Mouse (Mus musculus): ENCODE results near the gene Fam57a.
A peak's percentile ranks its signal among the peaks of the same experiment; 100 is the strongest.

The Fam57a gene

DNA sequence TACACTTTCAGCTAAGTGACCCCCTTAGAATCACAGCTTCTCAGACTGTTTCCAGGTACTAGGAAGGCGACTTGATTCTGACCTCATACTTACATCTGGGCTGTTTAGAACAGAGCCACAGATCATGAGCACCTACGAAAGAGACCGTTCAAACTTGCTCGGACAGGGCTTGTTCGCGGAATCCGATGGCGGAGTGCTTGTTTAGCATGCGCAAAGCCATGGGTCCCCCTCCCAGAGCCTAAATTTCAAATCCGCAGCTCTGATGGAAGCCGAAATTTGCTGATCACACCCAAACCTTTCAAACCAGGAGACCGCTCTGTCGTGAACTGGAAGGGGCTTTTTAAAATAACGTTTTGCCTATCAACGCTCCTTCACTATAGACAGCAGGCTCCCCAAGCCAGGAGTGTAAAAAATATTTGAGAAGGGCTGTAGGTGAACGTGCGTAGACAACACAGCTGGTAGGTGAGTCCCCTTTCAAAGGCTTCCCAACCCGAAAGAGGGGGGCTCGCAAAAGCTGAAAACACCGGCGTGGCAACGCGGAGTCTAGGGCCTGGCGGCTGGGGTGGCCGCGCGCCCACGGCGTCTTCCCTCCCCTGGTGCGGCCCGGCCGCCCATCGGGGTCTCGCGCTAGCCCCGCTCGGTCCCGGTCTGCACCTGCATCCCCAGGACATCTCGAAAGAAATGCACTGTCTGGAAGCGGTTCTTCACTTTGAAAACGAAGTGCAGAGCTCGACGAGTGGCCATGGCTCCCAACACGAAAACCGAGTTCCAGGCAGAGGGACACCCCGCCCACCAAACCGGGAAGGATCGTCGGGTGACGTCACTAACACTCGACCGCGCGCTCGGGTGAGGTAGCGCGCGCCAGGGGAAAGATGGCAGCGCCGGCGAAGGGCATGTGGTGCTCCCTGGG lies 63.7 kb downstream of the Fam57a start, which contains the start of the genes Mrm3 and Glod4:
Gene Mrm3, plus strand, starts transcription at position 815 of the 910 bp plus-strand sequence.
Gene Glod4, minus strand, starts transcription at position 825 of the 910 bp plus-strand sequence.
- peak; percentile 90 for DNase-seq (ENCODE audit: extremely low read depth, insufficient read length, low spot score)

DNA sequence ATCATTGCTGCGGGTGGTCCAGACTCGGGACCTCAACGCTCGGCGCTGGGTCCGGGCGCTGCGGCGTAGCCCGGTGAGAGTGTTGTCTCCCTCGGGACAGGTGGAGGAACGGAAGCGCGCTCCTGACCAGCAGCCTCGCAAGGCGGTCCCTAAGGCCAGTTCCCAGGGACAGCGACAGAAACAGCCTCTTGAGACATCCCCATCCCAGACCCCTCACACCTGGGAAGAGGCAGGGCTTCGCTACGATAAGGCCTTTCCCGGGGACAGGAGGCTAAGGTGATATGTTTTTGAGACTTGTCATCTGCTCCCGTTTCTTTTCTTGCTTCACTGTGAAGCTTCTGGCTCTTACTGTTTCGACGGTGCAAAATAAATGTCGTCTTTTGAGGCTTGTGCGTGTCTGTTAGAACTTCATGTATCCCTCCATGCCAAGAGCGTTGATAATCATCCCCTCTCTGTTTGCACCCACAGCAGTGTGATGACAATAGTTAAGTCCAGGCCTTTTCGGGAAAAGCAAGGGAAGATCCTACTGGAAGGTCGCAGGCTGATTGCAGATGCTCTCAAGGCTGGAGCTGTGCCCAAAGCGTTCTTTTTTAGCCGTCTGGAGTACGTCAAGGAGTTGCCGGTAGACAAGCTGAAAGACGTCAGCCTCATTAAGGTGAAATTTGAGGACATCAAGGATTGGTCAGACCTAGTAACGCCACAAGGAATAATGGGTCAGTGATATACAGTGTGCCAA lies 64.5 kb downstream of the Fam57a start:
- DNase-seq (ENCODE audit: extremely low read depth, insufficient read length, low spot score): no peak

GRCm38 (mm10) chr11:76246439-76246838 lies 67.0 kb downstream of the Fam57a start:
- DNase-seq (ENCODE audit: extremely low read depth, insufficient read length, low spot score): no peak

GRCm38 (mm10) chr11:76247239-76247638 lies 67.8 kb downstream of the Fam57a start:
- no peak for DNase-seq (ENCODE audit: extremely low read depth, insufficient read length, low spot score)

DNA sequence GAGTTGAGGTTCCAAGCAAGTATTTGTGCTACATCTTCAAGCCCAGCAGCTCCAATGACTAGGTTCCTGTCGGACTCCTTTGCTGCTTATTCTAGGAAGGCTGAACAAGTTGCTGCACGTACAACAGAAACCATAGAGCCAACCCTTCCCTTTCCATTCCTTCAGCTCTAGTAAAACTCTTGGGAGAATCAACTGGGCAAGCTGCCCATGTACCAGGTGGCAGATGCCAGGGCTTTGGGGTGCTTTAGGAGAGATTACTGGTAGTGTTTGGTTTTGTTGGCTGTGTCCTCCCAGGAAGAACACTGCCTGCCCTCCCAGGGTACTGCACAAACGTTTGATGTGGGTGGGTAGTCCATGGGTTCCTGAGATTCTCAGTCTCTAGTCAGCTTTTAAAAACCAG lies 72.6 kb downstream of the Fam57a start:
- DNase-seq (ENCODE audit: extremely low read depth, insufficient read length, low spot score): no peak

GRCm38 (mm10) chr11:76253145-76253917 lies 73.9 kb downstream of the Fam57a start:
- peak; percentile 31 for DNase-seq (ENCODE audit: extremely low read depth, insufficient read length, low spot score)

- DNase-seq (ENCODE audit: extremely low read depth, insufficient read length, low spot score): no peak
Measured at GRCm38 (mm10) chr11:76253918-76254264, 74.4 kb downstream of the Fam57a start.

DNA sequence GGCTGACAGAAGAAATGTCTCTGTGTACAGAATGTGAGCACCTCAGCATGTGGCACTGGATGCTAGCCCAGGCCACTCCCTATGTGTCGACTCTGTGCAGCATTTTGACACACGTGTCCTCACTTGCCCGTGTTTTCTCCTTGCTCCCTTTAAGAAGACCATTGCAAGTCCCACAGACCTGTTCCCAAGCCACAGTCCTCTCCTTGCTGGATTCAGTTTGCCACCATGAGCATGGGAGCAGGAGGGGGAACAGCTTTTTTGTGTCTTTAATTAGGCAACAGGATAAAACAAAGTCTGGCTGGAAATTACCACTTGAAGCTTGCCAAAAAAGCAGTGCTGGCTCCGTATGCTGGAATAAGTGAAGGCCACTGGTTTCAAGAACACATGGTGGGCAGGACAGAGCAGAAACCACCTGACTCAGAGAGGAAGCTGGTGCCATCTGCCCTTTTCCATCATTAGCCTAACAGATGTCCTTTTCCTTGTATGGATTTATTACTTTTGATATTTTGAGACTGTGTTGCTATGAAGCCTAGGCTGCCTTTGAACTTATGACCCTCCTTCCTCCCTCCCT lies 76.0 kb downstream of the Fam57a start:
- no peak for DNase-seq (ENCODE audit: extremely low read depth, insufficient read length, low spot score)

DNA sequence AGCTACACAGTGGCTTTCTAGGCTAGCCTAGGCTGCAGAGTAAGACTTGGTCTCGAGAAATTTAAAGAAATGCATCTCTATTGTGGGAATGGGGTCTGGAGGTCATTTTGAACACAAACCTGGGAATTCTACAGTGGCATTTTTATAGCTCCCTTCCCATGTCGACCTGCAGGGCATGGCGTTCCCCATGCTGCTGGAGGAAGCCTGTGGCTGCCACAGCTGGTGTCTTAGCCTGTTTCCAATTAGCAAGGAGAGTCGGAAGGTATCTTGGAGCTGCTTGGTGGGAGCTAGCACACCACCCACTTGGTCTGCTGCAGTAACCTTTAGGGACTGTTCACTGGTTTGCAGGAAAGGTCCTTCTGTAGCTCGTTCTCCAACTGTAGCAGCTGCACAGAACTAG lies 76.7 kb downstream of the Fam57a start:
- DNase-seq (ENCODE audit: extremely low read depth, insufficient read length, low spot score): no peak

DNA sequence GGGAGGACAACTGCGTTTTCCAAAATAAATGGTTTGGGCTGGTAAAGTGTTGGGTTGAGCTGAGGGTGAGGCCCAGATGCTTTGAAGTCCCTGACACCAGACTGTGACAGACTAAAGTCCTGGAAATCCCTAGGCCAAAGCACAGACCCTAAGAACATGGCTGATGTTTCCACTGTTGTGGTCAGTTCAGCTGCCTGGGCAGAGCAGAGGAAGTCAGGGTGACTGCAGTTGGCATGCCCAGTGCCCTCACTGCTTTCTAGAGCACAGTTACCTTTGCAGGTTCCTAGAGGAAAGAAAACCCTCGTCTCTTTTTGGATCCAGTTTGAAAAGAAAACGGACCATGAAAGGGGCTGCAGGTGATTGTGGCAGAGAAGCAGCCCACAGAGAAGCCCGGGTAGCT lies 77.9 kb downstream of the Fam57a start:
- DNase-seq (ENCODE audit: extremely low read depth, insufficient read length, low spot score): no peak

DNA sequence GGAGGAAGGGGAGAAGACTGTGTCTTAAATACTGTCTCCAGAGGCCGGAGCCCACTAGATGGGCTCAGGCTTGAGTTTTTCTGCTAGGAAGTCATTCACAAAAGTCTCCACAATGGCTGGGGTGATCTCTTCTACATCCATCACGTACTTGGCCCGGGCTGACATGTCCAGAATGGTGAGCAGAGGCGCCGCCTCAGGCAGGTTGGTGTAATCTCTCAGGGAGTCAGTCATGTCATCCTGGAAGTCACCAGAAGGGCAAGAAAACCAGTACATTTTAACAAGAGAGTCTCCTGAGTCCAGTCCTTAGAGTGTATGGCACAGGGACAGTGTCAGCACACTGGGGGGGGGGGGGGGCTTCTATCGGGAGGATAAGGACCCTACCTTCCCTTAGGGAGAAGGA lies 79.0 kb downstream of the Fam57a start:
- DNase-seq (ENCODE audit: extremely low read depth, insufficient read length, low spot score): no peak

DNA sequence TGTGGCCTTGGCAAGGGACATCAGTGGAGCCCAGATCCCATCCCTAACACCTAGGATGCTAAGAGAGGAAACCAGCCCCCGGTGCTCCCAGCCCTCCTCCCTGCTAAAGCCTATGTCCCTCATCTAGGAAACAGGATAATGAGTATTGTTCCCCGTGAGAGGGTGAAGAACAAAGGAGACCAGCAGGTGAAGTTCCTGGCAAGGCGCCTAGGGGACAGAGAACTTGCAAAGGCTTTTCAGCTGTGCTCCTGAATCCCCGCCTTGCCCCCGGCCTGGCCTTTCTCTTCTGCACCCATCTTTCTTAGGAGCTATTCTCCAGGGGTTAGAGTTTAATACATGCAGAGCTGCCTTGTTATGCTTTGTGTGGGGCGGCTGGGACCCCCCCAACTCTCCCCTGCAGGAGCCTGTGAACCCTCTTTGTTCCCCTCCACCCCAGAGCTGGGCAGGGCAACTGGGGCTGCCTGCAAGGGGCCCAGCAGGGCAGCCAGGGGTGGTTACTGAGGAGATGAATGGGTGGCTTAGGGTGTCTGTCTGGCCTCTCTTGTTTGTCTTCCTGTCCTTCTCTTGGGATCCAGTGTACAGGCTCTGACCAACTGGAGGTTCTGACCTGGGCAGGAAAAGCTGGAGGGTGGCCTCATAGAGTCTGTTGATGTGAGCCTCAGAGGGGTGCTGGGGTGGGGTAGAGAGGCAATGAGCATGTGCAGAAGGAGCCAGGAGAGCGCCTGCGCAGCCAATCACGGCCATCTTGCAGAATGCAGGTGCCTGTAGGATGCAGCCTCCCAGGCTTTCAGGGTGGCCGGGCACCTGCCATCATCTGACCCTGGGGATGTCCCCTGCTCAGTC lies 81.0 kb downstream of the Fam57a start:
- DNase-seq (ENCODE audit: extremely low read depth, insufficient read length, low spot score): no peak

DNA sequence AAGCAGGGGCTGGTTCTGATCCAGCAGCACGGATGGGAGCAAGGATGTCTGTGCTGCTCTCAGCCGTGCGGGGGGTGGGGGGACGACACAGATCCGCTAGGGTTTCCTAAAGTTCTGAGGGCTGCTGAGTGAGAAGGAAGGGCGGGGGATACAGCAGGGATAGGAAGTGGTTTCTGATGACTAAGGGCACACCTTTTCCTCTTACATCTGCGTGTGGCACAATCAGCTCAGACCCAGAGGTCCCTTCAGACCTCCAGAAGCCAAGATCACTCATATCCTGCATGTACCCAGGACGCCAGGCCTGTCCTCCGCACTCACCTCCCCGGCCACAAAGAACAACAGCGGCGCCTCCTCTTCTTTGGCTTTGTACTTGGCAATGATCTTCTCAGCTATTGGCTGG lies 81.8 kb downstream of the Fam57a start:
- DNase-seq (ENCODE audit: extremely low read depth, insufficient read length, low spot score): peak; percentile 24

- no peak for DNase-seq (ENCODE audit: extremely low read depth, insufficient read length, low spot score)
Measured at GRCm38 (mm10) chr11:76262611-76263351, 83.3 kb downstream of the Fam57a start.

All from 3134 (cell line).